Mouse (Mus musculus) neural tube, postnatal 0 days (tissue): ENCODE results near the gene Glod5. TPM values are rescaled to one million over a fixed set of nuclear protein-coding genes. Genes with fewer than 3 reads are reported as not detected.

ENCODE experiments used
- polyA plus RNA-seq: library from polyadenylated mRNA; unstranded; fragments of >200 nt; fragmentation: Nextera tagmentation; extraction: Ambion mirVana; gene quantifications from 2 replicates; pipeline ENCODE4 v1.2.1, GENCODE M21; 2015

The Glod5 gene
- 1.4 TPM in 2 replicates for polyA plus RNA-seq

GRCm38 (mm10) chrX:8018286-8018685 is at the start of gene Glod5:
Gene Glod5 (minus strand): TSS chrX:8018492.

GRCm38 (mm10) chrX:7977892-7978291 is 40.4 kb downstream of the Glod5 start, which contains the start of gene Gata1:
Gene Gata1 (minus strand): TSS chrX:7978071.

Other genes starting within 250 kb of the Glod5 start
- gene Gripap1, start 228.7 kb downstream of the Glod5 start, polyA plus RNA-seq = 52.2 and 56.6 TPM in 2 replicates
- gene Kcnd1, start 196.2 kb downstream of the Glod5 start, polyA plus RNA-seq = 7.6 and 8.1 TPM in 2 replicates
- 34.5 and 38.3 TPM in 2 replicates for gene Otud5, start 177.1 kb downstream of the Glod5 start, polyA plus RNA-seq
- gene Pim2, start 140.2 kb downstream of the Glod5 start, polyA plus RNA-seq = 27.0 and 30.5 TPM in 2 replicates
- 50.9 and 54.9 TPM in 2 replicates for gene Slc35a2, start 134.5 kb downstream of the Glod5 start, polyA plus RNA-seq
- gene Pqbp1, start 119.2 kb downstream of the Glod5 start, polyA plus RNA-seq = 190 and 200 TPM in 2 replicates
- 124 and 134 TPM in 2 replicates for gene Timm17b, start 119.1 kb downstream of the Glod5 start, polyA plus RNA-seq
- not detected in 2 replicates for gene Gm10491, start 110.7 kb downstream of the Glod5 start, polyA plus RNA-seq
- not detected in 2 replicates for gene Gm10490, start 109.0 kb downstream of the Glod5 start, polyA plus RNA-seq
- 611 and 654 TPM in 2 replicates for gene Pcsk1n, start 98.7 kb downstream of the Glod5 start, polyA plus RNA-seq
- gene Eras, start 89.9 kb downstream of the Glod5 start, polyA plus RNA-seq = not detected in 2 replicates
- gene Hdac6, start 70.6 kb downstream of the Glod5 start, polyA plus RNA-seq = 43.4 and 50.9 TPM in 2 replicates
- not detected in 2 replicates for gene Gata1, start 40.4 kb downstream of the Glod5 start, polyA plus RNA-seq
- 26.7 and 27.2 TPM in 2 replicates for gene Suv39h1, start 56.3 kb upstream of the Glod5 start, polyA plus RNA-seq
- 0.34 and 0.41 TPM in 2 replicates for gene Was, start 72.0 kb upstream of the Glod5 start, polyA plus RNA-seq
- gene Wdr13, start 114.4 kb upstream of the Glod5 start, polyA plus RNA-seq = 49.8 and 57.2 TPM in 2 replicates
- gene Rbm3, start 127.4 kb upstream of the Glod5 start, polyA plus RNA-seq = 458 TPM in 2 replicates
- 16.7 and 17.5 TPM in 2 replicates for gene Tbc1d25, start 157.7 kb upstream of the Glod5 start, polyA plus RNA-seq
- 33.4 and 39.3 TPM in 2 replicates for gene Ebp, start 175.0 kb upstream of the Glod5 start, polyA plus RNA-seq
- 41.7 and 48.9 TPM in 2 replicates for gene Porcn, start 188.0 kb upstream of the Glod5 start, polyA plus RNA-seq
- gene Ftsj1, start 233.9 kb upstream of the Glod5 start, polyA plus RNA-seq = 40.1 and 41.4 TPM in 2 replicates